Mouse (Mus musculus) mature B cell (primary cell): Measurements from ENCODE around the gene Reps1.
"Not testable (repeated sequence)": the region's sequence is repeated elsewhere in the genome, so short reads cannot be mapped to it uniquely, and the experiment has no call there.

Source experiments
- in situ Hi-C: fragments of 300-500 bp; cut with MboI; formaldehyde crosslinking; loops from 2 replicates; pipeline ENCODE4 v1.14.3; 2019

Reps1 gene

GRCm38 (mm10) chr10:18064606-18065228, 9.1 kb downstream of the Reps1 start:
- in situ Hi-C loops: no loop called here

DNA sequence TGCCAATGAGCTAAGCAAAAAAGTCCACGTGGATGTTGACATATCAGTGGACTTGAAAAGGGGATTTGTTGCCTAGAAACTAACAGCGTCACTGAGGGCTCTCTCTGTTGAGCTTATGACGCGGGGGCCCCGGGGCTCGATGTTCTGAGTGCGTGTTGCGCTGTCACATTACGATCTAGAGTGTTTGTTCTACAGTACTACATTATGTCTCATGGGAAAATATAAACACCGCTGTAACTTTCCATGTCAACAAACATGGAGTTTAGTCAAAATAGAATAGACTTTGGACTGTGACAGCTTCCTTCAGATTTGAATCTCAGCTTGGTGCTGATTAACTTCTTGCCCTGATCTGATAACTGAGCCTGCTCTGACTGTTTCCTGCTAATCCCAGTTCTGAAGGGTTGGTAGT, 10.4 kb downstream of the Reps1 start:
- in situ Hi-C loops: no loop called here

DNA sequence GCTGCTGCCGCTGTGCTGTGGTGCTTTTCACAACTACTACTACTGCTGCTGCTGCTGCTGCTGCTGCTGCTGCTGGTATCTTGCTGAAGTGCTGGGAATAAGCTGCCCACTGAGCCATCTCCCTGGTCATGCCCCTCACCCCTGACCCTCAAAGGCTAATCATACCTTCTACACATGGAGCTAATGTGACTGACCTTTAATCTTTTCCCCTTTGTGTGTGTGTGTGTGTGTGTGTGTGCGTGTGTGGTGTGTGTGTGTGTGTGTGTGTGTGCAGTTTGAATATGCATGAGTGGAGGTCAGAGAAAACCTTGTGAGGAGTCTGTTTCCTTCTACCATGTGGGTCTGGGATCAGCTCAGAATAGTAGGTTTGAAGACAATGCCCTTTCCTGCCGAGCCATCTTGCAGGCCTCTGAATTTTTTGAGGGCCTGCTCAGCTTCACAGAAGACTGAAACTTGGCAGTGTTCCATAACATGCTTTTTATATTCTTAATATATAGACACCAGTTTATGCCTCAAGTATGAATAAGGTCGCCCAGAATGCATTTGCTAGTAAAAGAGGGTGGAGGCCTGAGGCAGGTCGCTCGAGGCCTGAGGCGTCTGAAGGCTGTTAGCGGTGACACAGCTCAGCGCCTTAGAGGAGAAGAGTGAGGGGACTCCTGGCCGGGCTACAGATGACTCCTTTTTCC, 12.2 kb downstream of the Reps1 start:
- in situ Hi-C loops: no loop called here

DNA sequence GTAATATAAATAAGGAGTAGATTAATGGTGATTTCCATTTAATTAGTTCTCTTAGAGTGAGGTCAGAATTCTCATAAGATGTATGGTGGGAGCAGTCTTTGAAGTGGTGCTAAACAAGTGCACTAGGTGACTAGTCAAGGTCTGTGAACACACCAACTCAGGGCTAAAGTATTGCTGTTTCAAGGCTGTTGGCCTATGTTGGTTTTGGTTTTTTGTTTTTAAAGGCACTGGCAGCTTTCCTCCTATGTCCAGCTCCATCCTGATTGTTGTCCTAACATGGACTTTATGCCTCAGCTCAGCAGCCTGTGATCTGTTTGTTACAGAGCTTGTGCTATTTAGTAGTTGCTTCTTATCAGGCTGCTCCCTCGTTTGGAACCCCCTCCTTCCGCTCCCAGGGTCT, 13.2 kb downstream of the Reps1 start:
- in situ Hi-C loops: no loop called here

DNA sequence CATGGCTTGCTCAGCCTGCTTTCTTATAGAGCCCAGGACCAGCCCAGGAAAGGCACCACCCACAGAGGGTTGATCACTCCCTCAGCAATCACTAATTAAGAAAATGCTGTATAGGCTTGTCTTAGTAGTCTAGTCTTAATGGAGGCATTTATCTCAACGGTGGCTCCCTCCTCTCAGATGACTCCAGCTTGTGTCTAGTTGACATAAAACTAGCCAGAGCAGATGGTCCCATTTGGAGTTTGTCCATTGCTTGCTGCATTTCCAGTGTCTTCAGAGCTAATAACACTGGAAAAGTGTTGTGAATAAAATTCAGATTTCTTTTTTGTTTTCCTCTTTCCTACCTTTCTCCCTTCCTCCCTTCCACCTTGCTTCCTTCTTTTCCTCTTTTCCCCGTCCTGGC, 13.9 kb downstream of the Reps1 start:
- in situ Hi-C loops: no loop called here

DNA sequence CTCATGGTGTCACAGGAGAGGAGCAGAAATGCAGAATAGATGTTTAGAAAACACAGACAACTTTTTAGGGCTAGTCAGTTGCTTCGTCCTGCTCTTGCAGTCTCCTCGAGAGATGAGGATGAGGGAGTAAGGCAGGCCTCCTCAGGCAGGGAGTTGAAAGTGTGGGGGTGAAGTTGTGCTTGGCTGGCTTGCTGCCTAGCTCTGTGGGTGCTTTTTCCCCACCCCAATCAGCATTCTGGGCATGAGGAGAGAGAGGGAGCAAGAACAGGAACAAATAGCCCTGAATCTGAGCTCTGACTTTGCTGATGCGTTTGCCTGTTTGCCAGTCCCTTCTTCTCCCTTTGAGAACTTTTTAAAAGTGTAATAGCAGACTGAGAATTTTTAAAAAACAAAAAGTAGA, 14.5 kb downstream of the Reps1 start:
- in situ Hi-C loops: no loop called here

- in situ Hi-C loops: no loop called here
Observed at GRCm38 (mm10) chr10:18070616-18071015, 15.0 kb downstream of the Reps1 start.

DNA sequence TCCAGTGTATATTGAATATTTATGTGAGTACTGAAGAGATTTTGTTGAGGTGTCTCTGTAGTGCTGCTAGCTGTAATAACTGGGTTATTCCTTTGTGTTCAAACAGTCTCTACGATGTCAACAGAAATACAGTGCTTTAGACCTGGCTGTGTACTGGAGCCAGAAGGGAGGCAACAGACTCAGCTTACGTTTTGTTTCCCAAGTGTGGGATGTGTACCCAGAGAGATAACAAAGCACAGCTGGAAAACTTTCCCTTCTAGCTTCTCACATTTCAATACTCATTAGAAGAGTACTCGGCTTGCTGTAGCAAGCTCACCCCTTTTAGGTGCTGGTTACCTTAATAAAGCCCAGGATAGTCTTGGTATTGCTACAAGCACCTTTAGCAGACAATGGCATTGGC, 17.2 kb downstream of the Reps1 start:
- in situ Hi-C loops: no loop called here

GRCm38 (mm10) chr10:18074383-18075075, 18.9 kb downstream of the Reps1 start:
- in situ Hi-C loops: no loop called here

- in situ Hi-C loops: no loop called here
Observed at GRCm38 (mm10) chr10:18075845-18076244, 20.2 kb downstream of the Reps1 start.

DNA sequence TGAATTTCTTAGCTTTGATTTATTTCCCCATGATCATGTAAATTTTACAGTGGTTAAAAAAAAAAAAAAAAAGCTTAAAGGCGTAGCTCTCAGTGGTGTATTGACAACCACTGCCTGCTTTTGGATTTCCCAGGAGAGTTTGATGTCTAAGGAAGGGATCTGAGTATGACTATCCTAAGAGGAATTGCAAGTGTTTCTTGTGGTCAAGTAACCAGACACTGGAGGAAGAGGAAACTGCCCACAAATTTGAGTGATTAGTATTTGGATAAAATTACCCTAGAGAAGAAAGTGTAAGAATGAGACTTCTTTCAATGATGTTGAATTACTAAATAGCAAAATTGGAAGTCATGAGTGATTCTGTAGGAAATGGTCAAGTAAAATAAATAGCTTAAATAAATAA, 25.9 kb downstream of the Reps1 start:
- in situ Hi-C loops: no loop called here

- in situ Hi-C loops: no loop called here
Observed at GRCm38 (mm10) chr10:18082772-18083171, 27.1 kb downstream of the Reps1 start.

DNA sequence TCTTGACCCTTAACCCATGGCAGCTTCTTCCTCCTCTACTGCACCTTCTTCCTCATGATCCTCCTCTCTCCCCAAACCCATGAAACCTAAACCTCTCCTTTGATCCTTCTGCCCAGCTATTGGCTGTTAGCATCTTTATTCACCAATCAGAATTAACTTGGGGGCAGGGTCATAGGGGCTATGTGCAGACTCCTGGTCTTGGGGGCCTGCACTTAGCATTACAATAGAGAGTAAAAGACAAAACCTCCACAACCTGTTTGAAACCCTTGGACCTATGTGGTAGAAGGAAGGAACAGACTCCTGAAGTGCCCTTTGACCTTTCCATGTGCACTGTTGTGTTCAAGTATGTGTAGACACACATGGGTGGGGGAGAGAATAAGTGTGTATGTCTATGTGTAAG, 35.0 kb downstream of the Reps1 start:
- in situ Hi-C loops: no loop called here

DNA sequence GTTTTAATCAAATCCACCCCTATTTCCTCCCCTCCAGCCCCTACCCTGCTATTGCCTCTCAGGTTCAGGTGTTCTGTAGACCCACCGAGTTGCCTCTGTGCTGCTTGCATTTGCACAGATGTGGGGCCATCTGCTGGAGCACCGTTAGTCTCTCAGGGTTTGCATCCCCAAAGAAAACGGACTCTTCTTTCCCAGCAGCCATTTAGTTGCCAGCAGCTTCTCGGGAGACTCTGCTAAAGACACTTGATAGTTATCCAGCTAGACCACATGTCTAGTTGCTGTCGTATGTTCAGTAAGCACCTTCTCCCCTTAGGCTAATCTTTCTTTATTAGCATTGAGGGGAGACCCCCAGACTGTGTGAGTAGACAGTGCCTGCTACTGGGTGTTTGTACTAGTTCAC, 46.5 kb downstream of the Reps1 start:
- in situ Hi-C loops: no loop called here

DNA sequence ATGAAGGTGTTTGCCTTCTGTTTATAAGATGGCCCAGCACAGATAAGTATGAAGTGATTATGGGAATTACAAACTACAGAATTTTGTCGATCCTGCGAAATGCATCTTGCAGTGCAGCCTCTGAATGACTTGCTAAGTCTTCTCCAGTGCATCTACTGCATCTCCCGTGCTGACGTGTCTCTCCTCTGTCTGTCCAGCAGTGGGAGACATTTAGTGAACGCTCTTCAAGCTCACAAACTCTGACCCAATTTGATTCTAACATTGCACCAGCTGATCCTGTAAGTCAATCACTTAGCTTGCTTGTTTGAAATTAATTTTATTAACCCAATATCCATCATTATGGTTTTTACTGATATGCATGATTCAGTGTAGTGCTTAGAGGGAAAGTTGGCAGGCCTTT, 51.8 kb downstream of the Reps1 start:
- in situ Hi-C loops: no loop called here

DNA sequence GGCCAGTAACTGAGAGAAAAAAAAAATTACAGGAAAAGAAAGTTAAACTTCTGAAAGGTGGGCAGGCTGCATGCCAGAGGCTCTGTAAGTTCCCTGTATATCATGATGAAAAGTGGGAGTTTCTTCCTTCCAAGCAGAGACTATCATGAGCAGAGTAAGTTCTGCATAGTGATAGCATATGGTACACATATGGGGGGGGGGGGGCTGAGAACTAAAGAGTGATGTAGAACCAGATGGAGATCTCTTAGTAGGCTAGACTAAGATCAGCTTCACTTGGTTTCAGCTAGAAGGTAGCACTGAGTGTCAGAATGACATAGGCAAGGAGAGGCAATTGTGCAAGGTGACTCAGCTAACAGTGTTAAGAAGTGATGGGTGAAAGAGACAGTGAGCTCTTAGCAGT, 55.3 kb downstream of the Reps1 start:
- in situ Hi-C loops: no loop called here

DNA sequence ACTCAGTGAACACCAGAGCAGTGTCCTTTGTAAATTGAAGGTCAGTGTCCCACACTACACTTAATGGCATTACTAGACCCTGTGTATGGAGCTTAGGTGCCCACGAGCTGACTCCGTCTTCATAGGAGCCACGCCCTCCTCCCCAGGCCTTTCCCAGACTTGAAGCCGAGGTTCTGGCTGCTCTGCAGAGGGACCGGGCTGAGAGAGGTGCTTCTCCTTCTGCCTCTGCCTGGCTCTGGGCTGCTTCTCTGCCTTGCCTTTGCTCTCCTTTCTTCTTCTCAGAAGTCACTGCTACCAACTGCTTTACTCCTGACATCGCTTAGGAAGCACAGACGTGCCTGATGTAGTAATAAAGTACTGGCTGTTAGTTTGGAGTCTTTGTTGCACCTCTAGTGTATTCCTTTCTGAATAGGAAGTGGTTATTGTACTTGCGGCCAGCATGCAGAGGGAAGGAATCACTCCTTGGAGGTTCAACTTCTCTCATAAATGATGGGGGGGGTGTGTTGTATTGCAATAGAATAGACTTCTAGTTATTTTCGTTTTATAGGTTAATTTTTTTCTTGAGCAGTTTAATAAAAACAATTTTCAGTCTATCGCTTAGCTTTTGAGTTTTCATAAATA, 57.9 kb downstream of the Reps1 start:
- in situ Hi-C loops: no loop called here

GRCm38 (mm10) chr10:18118336-18118735, 62.7 kb downstream of the Reps1 start:
- in situ Hi-C loops: no loop called here

DNA sequence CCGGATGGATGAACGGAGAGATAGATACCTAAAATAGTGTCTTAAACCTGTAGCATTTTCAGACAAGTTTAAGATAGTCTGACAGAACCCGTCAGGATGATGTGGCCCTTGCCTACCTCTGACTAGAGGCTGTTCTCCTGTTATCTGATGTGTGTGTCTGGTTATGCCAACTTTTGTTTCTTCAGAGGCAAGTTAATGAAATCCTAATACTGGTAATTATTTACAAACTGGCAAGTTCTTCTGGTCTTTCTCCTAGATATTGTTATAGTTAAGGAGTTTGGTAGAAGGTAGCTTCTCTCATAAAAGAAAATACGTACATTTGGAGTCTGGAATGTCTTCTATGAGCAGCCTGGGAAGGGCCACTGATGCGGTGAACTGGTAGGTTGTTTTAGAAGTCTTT, 74.6 kb downstream of the Reps1 start:
- in situ Hi-C loops: no loop called here

- in situ Hi-C loops: no loop called here
Observed at GRCm38 (mm10) chr10:18131666-18132650, 76.3 kb downstream of the Reps1 start.

DNA sequence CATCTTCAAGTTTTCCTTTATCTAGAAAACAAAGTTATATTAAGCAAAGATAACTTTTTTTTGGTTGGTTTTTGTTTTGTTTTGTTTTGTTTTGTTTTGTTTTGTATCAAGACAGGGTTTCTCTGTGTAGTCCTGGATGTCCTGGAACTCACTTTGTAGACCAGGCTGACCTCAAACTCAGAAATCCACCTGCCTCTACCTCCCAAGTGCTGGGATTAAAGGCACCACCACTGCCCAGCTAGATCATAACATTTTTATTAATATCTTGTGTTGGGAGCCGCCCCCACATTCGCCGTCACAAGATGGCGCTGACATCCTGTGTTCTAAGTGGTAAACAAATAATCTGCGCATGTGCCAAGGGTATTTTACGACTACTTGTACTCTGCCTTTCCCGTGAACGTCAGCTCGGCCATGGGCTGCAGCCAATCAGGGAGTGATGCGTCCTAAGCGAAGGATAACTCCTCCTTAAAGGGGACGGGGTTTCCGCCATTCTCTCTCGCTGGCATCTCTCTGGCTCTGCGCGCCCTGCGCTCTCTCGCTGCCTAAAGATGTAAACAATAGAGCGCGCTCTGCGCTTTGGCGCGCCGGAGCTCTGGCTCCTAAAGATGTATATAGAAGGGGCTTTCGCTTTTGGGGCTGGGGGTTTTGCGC, 83.3 kb downstream of the Reps1 start:
- in situ Hi-C loops: not testable (repeated sequence)
